Mouse (Mus musculus) liver, embryonic 12.5 days (tissue): ENCODE measurements around the gene Myo1d. TPM values are rescaled to one million over a fixed set of nuclear protein-coding genes. Genes with fewer than 3 reads are reported as not detected.
"Not testable (repeated sequence)": the region's sequence is repeated elsewhere in the genome, so short reads cannot be mapped to it uniquely, and the experiment has no call there.

Experiments used
- ATAC-seq: fragments of 200-750 bp; cut with Nextera tagmentation; 2 replicates; pipeline ENCODE4 v1.8.0; 2017; ENCODE audit warnings: moderate number of reproducible peaks, mild to moderate bottlenecking, moderate library complexity
- H3K27ac ChIP-seq: fragments of 300-500 bp; sonication (generic); 2 replicates; pipeline ENCODE4 v1.5.1; 2016; ENCODE audit warnings: mild to moderate bottlenecking
- H3K27me3 ChIP-seq: fragments of 300-500 bp; sonication (generic); replicated peaks from 2 replicates; pipeline ENCODE4 v1.6.1; 2016; ENCODE audit warnings: mild to moderate bottlenecking, moderate library complexity
- H3K36me3 ChIP-seq: fragments of 300-500 bp; sonication (generic); 2 replicates; pipeline ENCODE4 v1.6.1; 2016; ENCODE audit warnings: mild to moderate bottlenecking, moderate library complexity
- H3K4me1 ChIP-seq: fragments of 300-500 bp; sonication (generic); 2 replicates; pipeline ENCODE4 v1.6.1; 2016
- H3K4me2 ChIP-seq: fragments of 300-500 bp; sonication (generic); 2 replicates; pipeline ENCODE4 v1.6.1; 2016; ENCODE audit warnings: mild to moderate bottlenecking, moderate library complexity
- H3K4me3 ChIP-seq: fragments of 300-500 bp; sonication (generic); 2 replicates; pipeline ENCODE4 v1.5.1; 2016; ENCODE audit warnings: mild to moderate bottlenecking, moderate library complexity
- H3K9ac ChIP-seq: fragments of 300-500 bp; sonication (generic); 2 replicates; pipeline ENCODE4 v1.6.1; 2016; ENCODE audit warnings: mild to moderate bottlenecking, moderate library complexity
- H3K9me3 ChIP-seq: fragments of 300-500 bp; sonication (generic); replicated peaks from 2 replicates; pipeline ENCODE4 v1.6.1; 2016; ENCODE audit warnings: mild to moderate bottlenecking, moderate library complexity
- WGBS: fragments of 180-500 bp; shearing (Covaris S2); methylation state at CpG from one replicate; pipeline ENCODE4 v1.1.7; 2016; ENCODE audit not compliant: insufficient replicate concordance; 5-methylcytosine and 5-hydroxymethylcytosine counted together
- polyA plus RNA-seq: library from polyadenylated mRNA; unstranded; fragments of >200 nt; fragmentation: Nextera tagmentation; extraction: Ambion mirVana; gene quantifications from 2 replicates; pipeline ENCODE4 v1.2.1, GENCODE M21; 2016

Myo1d gene
- polyA plus RNA-seq, 1 experiment from 2014 or later = 6.5 TPM

DNA sequence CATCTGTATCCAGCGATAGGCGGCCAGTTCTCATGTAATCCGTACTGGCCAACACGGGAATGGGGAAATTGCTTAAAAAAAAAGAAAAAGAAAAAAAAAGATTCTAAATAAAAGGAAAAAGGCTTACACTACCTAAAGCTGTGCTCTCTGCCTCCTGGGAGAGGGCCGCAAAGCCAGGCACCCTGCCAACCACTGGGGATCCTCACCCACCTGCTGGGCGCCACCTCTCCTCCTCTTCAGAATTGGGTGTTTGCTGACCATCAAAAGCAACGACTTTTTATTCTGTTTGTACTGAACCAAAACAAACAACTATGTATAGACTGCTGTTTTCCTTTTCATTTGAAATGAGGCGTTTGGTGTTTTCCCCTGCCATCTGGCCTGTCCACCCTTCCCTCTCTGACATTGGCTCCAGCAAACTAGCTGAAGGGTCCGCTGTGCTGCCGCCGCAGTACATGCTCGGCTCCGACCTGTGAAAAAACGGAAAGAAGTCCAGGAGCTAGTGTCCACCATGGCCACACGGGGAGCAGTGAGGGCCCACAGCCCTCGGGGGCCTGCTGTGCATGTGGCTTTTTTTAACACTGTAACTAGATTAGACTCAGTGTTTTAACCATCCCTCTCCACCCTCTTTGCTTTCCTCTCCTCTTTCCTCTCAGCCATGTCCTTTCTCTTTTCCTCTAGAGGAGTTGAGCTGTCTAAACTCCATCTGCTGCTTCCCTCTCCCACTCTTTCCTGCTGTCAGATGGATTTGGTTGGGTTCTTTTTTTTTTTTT, 307.8 kb downstream of the Myo1d start:
- H3K36me3 ChIP-seq = peaks cover 79% of the 10 kb centered on the region

DNA sequence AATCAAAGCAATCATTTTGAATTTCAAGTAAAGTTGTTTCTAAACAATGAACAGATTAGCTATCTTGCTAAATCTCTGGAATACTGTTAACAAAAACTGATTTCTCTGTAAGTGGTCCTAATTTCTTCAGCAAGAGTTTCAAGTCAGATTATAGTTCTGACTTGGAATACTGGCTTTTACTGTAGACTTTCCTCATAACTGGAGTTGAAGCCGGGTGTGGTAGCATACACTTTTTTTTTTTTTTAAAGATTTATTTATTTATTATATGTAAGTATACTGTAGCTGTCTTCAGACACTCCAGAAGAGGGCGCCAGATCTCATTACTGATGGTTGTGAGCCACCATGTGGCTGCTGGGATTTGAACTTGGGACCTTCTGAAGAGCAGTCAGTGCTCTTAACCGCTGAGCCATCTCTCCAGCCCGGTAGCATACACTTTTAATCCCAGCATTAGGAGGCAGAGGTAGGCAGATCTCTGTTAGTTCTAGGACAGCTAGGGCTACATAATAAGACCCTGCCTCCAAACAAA, 316.2 kb downstream of the Myo1d start:
- not testable (repeated sequence) for ATAC-seq
- H3K36me3 ChIP-seq = peaks cover 98% of the 10 kb centered on the region
- 76% methylated on average over 4 of the region's 4 CpGs for WGBS

More for the DNA sequence above, 307.8 kb downstream of the Myo1d start:
- 85% methylated on average over 16 of the region's 16 CpGs for WGBS
- Histone ChIP-seq H3K4me1 (peaks cover 11% of the 10 kb centered on the region), H3K9me3 (no peaks in the 10 kb centered on the region), H3K27me3 (peaks cover under 1% of the 10 kb centered on the region; the same call in 1 of the 2 replicates), H3K9ac (no peak overlapping the region), H3K4me2 (no peak overlapping the region), H3K4me3 (no peak overlapping the region), H3K27ac (no peak overlapping the region)
- ATAC-seq = no peak

DNA sequence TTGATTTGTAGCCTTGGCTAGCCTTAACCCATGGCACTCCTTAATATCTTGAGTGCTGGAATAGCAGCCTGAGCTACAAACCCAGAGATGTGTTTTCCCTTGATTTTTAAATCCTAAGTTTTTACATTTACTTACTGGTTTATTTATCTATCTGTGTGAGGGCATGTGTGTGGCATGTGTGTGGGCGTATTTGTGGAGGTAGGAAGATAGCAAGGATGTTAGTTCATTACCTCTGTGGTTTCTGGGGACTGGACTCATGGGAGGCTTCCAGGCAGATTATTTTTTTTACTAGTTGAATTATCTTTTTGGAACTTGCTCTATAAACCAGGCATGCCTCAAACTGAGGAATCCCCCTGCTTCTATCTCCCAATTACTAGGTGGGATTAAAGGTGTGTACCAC, 326.6 kb downstream of the Myo1d start:
- ATAC-seq = no peak
- WGBS = 64% methylated on average over 1 of the region's 1 CpGs
- H3K9me3 ChIP-seq = no peaks in the 10 kb centered on the region
- H3K4me3 ChIP-seq = no peak overlapping the region
- H3K36me3 ChIP-seq = peaks cover 96% of the 10 kb centered on the region
- H3K9ac ChIP-seq = no peak overlapping the region
- H3K4me2 ChIP-seq = no peak overlapping the region
- no peaks in the 10 kb centered on the region for H3K27me3 ChIP-seq
- H3K4me1 ChIP-seq = peaks cover 8% of the 10 kb centered on the region; the same call in 1 of the 2 replicates
- H3K27ac ChIP-seq = no peak overlapping the region

More for the DNA sequence above, 316.2 kb downstream of the Myo1d start:
- not testable (repeated sequence) for H3K27me3 ChIP-seq, H3K4me2 ChIP-seq, H3K4me1 ChIP-seq, H3K9me3 ChIP-seq, H3K9ac ChIP-seq, H3K4me3 ChIP-seq, H3K27ac ChIP-seq

DNA sequence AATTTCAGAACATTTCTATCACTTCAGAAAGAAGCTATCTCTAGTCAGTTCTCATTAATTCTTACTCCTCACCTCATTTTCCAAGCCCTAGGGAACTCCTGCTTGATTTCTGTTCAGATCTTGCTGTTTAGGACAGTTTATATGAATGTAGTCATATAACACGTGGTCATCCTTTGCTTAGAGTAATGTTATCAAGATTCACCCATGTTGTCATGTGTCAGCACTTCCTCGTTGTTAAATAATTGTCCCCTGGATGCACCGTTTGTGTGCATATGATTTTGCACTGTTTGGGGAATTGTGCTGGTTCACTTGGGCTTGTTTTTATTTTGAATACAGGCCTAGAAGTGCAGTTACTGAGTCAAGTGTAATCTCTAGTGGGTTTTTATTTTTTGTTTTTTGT, 327.6 kb downstream of the Myo1d start:
- Histone ChIP-seq H3K9ac (no peak overlapping the region), H3K4me3 (no peak overlapping the region), H3K27ac (no peak overlapping the region), H3K4me2 (no peak overlapping the region), H3K27me3 (no peaks in the 10 kb centered on the region), H3K9me3 (no peaks in the 10 kb centered on the region), H3K36me3 (peaks cover 96% of the 10 kb centered on the region), H3K4me1 (peaks cover 8% of the 10 kb centered on the region; the same call in 1 of the 2 replicates)
- 45% methylated on average over 3 of the region's 3 CpGs for WGBS
- no peak for ATAC-seq

DNA sequence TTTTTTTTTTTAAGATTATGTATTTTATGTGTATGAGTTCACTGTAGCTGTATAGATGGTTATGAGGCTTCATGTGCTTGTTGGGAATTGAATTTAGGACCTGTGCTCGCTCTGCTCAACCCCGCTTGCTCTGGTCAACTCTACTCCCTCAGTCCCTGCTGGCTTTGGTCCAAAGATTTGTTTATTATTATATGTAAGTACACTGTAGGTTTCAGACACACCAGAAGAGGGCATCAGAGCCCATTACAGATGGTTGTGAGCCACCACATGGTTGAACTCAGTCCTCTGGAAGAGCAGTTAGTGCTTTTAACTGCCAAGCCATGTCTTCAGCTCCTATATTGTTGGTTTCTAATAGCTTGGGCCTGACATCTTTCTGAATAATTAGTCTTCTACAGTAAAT, 330.0 kb downstream of the Myo1d start:
- Histone ChIP-seq H3K4me1 (peaks cover 8% of the 10 kb centered on the region; the same call in 1 of the 2 replicates), H3K4me3 (no peak overlapping the region), H3K27ac (no peak overlapping the region), H3K36me3 (peaks cover 95% of the 10 kb centered on the region), H3K9ac (no peak overlapping the region), H3K27me3 (no peaks in the 10 kb centered on the region), H3K9me3 (no peaks in the 10 kb centered on the region), H3K4me2 (no peak overlapping the region)
- ATAC-seq = no peak
- WGBS = 90% methylated on average over 2 of the region's 2 CpGs

DNA sequence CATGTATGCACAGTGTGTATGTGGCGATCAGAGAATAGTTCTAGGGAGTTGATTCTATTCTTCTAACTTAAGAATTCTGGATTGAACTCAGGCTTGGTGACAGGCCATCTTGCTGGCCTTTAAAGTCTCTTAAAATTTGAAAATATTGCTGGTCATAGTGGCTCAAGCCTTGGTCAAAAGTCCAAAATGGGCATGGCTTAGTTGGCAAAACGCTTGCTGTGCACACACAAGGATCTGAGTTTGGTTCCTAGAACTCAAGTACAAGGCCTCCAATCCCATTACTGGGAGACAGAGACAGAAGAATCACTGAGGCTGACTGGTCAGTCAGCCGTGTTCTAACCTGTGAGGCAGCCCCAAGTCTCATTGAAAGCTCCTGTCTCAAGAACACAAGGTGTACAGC, 332.9 kb downstream of the Myo1d start:
- Histone ChIP-seq H3K27ac (no peak overlapping the region), H3K9me3 (no peaks in the 10 kb centered on the region), H3K27me3 (no peaks in the 10 kb centered on the region), H3K9ac (no peak overlapping the region), H3K36me3 (peaks cover 94% of the 10 kb centered on the region), H3K4me2 (no peak overlapping the region), H3K4me1 (no peaks in the 10 kb centered on the region), H3K4me3 (no peak overlapping the region)
- ATAC-seq = no peak
- WGBS = 90% methylated on average over 3 of the region's 3 CpGs

Other genes starting within 250 kb of the Myo1d start
- 19.6 and 20.1 TPM in 2 replicates for gene Tmem98, start 30.1 kb upstream of the Myo1d start, polyA plus RNA-seq
- not detected in 2 replicates for gene Spaca3, start 78.3 kb upstream of the Myo1d start, polyA plus RNA-seq